Mouse (Mus musculus): ENCODE measurements around the gene Rnf26. TPM values are rescaled to one million over a fixed set of nuclear protein-coding genes. Genes with fewer than 3 reads are reported as not detected.
A peak's percentile ranks its signal among the peaks of the same experiment; 100 is the strongest.

Gene Rnf26
- polyA plus RNA-seq, 1 experiment from 2014 or later: 80.1 TPM

- peaks cover 9% of the 10 kb centered on the region for H3K36me3 ChIP-seq
- peaks cover 63% of the 10 kb centered on the region for H3K4me1 ChIP-seq
- peak overlapping the region; percentile 34; the same call in 1 of the 2 replicates for H3K4me2 ChIP-seq
- H3K27me3 ChIP-seq: peaks cover 56% of the 10 kb centered on the region
- no peak overlapping the region for H3K27ac ChIP-seq
- 39% methylated on average over 10 of the region's 10 CpGs for WGBS
- no peaks in the 10 kb centered on the region for H3K9me3 ChIP-seq
- H3K9ac ChIP-seq: no peak overlapping the region
- H3K4me3 ChIP-seq: no peak overlapping the region
- no peak for ATAC-seq (ENCODE audit: insufficient number of reproducible peaks, insufficient read depth, low FRiP score, low TSS enrichment, low read depth)
These were observed 26.4 kb downstream of the Rnf26 start for GRCm38 (mm10) chr9:44086960-44087359.

GRCm38 (mm10) chr9:44085741-44086665 is 27.3 kb downstream of the Rnf26 start:
- H3K4me3 ChIP-seq: peak overlapping the region; percentile 64
- peaks cover 56% of the 10 kb centered on the region for H3K27me3 ChIP-seq
- WGBS: 68% methylated on average over 15 of the region's 15 CpGs
- no peak overlapping the region for H3K9ac ChIP-seq
- H3K27ac ChIP-seq: no peak overlapping the region
- H3K9me3 ChIP-seq: no peaks in the 10 kb centered on the region
- H3K4me2 ChIP-seq: peak overlapping the region; percentile 98
- ATAC-seq (ENCODE audit: insufficient number of reproducible peaks, insufficient read depth, low FRiP score, low TSS enrichment, low read depth): no peak
- H3K36me3 ChIP-seq: peaks cover 2% of the 10 kb centered on the region; the same call in 1 of the 2 replicates
- peaks cover 66% of the 10 kb centered on the region for H3K4me1 ChIP-seq

GRCm38 (mm10) chr9:44085276-44085675 is 28.0 kb downstream of the Rnf26 start:
- Histone ChIP-seq H3K4me2 (peak overlapping the region; percentile 98), H3K4me1 (peaks cover 68% of the 10 kb centered on the region), H3K27me3 (peaks cover 56% of the 10 kb centered on the region), H3K9ac (peak overlapping the region; percentile 82), H3K27ac (no peak overlapping the region), H3K36me3 (no peaks in the 10 kb centered on the region), H3K9me3 (no peaks in the 10 kb centered on the region), H3K4me3 (peak overlapping the region; percentile 64)
- WGBS: 2% methylated on average over 10 of the region's 10 CpGs
- no peak for ATAC-seq (ENCODE audit: insufficient number of reproducible peaks, insufficient read depth, low FRiP score, low TSS enrichment, low read depth)

GRCm38 (mm10) chr9:44084659-44085229 is 28.6 kb downstream of the Rnf26 start:
- under 1% methylated on average over 62 of the region's 62 CpGs for whole genome bisulfite sequencing
- no peak overlapping the region for H3K27ac ChIP-seq
- H3K4me3 ChIP-seq: peak overlapping the region; percentile 64
- peaks cover 56% of the 10 kb centered on the region for H3K27me3 ChIP-seq
- no peaks in the 10 kb centered on the region for H3K9me3 ChIP-seq
- ATAC-seq (ENCODE audit: insufficient number of reproducible peaks, insufficient read depth, low FRiP score, low TSS enrichment, low read depth): no peak; the same call in 1 of the 2 replicates
- H3K9ac ChIP-seq: peak overlapping the region; percentile 82
- peak overlapping the region; percentile 98 for H3K4me2 ChIP-seq
- peaks cover 64% of the 10 kb centered on the region for H3K4me1 ChIP-seq
- H3K36me3 ChIP-seq: no peaks in the 10 kb centered on the region

- H3K4me3 ChIP-seq: peak overlapping the region; percentile 64
- peak overlapping the region; percentile 82 for H3K9ac ChIP-seq
- 1% methylated on average over 14 of the region's 14 CpGs for WGBS
- H3K27ac ChIP-seq: no peak overlapping the region
- H3K27me3 ChIP-seq: peaks cover 52% of the 10 kb centered on the region
- ATAC-seq (ENCODE audit: insufficient number of reproducible peaks, insufficient read depth, low FRiP score, low TSS enrichment, low read depth): no peak
- peaks cover 59% of the 10 kb centered on the region for H3K4me1 ChIP-seq
- peak overlapping the region; percentile 98 for H3K4me2 ChIP-seq
- no peaks in the 10 kb centered on the region for H3K36me3 ChIP-seq
- no peaks in the 10 kb centered on the region for H3K9me3 ChIP-seq
These were observed 29.1 kb downstream of the Rnf26 start for GRCm38 (mm10) chr9:44084236-44084635.

- Histone ChIP-seq H3K36me3 (no peaks in the 10 kb centered on the region), H3K9me3 (no peaks in the 10 kb centered on the region), H3K27me3 (peaks cover 45% of the 10 kb centered on the region), H3K4me2 (peak overlapping the region; percentile 98), H3K4me1 (peaks cover 58% of the 10 kb centered on the region), H3K27ac (no peak overlapping the region), H3K9ac (no peak overlapping the region), H3K4me3 (peak overlapping the region; percentile 64)
- no peak for ATAC-seq (ENCODE audit: insufficient number of reproducible peaks, insufficient read depth, low FRiP score, low TSS enrichment, low read depth)
- 6% methylated on average over 23 of the region's 23 CpGs for WGBS
These were observed 29.8 kb downstream of the Rnf26 start for GRCm38 (mm10) chr9:44083392-44084121.

GRCm38 (mm10) chr9:44082266-44082665 is 31.1 kb downstream of the Rnf26 start:
- Histone ChIP-seq H3K4me3 (no peak overlapping the region), H3K27ac (no peak overlapping the region), H3K9me3 (no peaks in the 10 kb centered on the region), H3K27me3 (peaks cover 40% of the 10 kb centered on the region), H3K36me3 (no peaks in the 10 kb centered on the region), H3K9ac (no peak overlapping the region), H3K4me2 (no peak overlapping the region), H3K4me1 (peaks cover 52% of the 10 kb centered on the region)
- no peak for ATAC-seq (ENCODE audit: insufficient number of reproducible peaks, insufficient read depth, low FRiP score, low TSS enrichment, low read depth)
- WGBS: 88% methylated on average over 5 of the region's 5 CpGs

- H3K27ac ChIP-seq: no peak overlapping the region
- ATAC-seq (ENCODE audit: insufficient number of reproducible peaks, insufficient read depth, low FRiP score, low TSS enrichment, low read depth): no peak
- H3K36me3 ChIP-seq: no peaks in the 10 kb centered on the region
- H3K4me3 ChIP-seq: no peak overlapping the region
- no peaks in the 10 kb centered on the region for H3K9me3 ChIP-seq
- no peak overlapping the region for H3K4me2 ChIP-seq
- peaks cover 49% of the 10 kb centered on the region for H3K4me1 ChIP-seq
- 49% methylated on average over 5 of the region's 5 CpGs for WGBS
- H3K9ac ChIP-seq: no peak overlapping the region
- peaks cover 36% of the 10 kb centered on the region for H3K27me3 ChIP-seq
These were observed 31.7 kb downstream of the Rnf26 start for GRCm38 (mm10) chr9:44081581-44081980.

- no peak overlapping the region for H3K4me2 ChIP-seq
- H3K4me1 ChIP-seq: peaks cover 44% of the 10 kb centered on the region
- H3K27ac ChIP-seq: no peak overlapping the region
- no peak for ATAC-seq (ENCODE audit: insufficient number of reproducible peaks, insufficient read depth, low FRiP score, low TSS enrichment, low read depth)
- H3K27me3 ChIP-seq: peaks cover 30% of the 10 kb centered on the region
- H3K9me3 ChIP-seq: no peaks in the 10 kb centered on the region
- 78% methylated on average over 5 of the region's 5 CpGs for WGBS
- no peak overlapping the region for H3K9ac ChIP-seq
- no peak overlapping the region for H3K4me3 ChIP-seq
- no peaks in the 10 kb centered on the region for H3K36me3 ChIP-seq
These were observed 32.4 kb downstream of the Rnf26 start for GRCm38 (mm10) chr9:44080953-44081352.

- no peaks in the 10 kb centered on the region for H3K9me3 ChIP-seq
- H3K9ac ChIP-seq: no peak overlapping the region
- WGBS: 70% methylated on average over 10 of the region's 10 CpGs
- H3K4me2 ChIP-seq: no peak overlapping the region
- H3K4me1 ChIP-seq: peaks cover 38% of the 10 kb centered on the region
- no peaks in the 10 kb centered on the region for H3K36me3 ChIP-seq
- ATAC-seq (ENCODE audit: insufficient number of reproducible peaks, insufficient read depth, low FRiP score, low TSS enrichment, low read depth): no peak
- no peak overlapping the region for H3K4me3 ChIP-seq
- H3K27ac ChIP-seq: no peak overlapping the region
- peaks cover 22% of the 10 kb centered on the region for H3K27me3 ChIP-seq
These were observed 33.1 kb downstream of the Rnf26 start for GRCm38 (mm10) chr9:44079997-44080780.

Measured in embryonic facial prominence, embryonic 13.5 days (tissue).